ENCODE assay signal across 20 mouse cellular contexts in the genomic region with DNA sequence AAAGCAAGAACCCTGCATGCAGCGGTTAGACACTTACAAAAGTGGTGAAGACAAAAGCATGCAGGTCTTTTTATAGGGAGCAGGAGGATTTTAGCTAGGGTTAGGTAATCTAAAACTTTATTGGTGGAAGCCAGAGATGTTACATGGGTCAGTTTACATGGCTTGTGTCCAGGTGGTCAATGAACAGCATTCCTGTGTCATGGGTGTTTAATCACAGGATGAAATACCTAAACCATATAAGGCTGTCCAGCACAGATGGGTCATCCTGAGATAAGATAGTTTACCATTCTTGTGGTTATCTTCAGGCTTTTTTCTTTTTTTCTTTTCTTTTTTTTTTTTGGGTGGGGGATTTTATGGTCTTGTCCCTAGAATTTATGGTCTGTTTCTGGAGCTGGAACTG.
"Had no signal": no experiment of that assay in that cellular context is flagged by ENCODE, and none has a peak within 500 bp of the region (broad histone marks: within the 10 kb centered on the region; RNA-seq: fewer than 3 reads in every experiment).

No protein-coding gene starts in this region.

- H3K4me3 ChIP-seq: layer of hippocampus, adult 2 months; liver, embryonic 15.5 days; megakaryocyte, embryonic 14.5 days; midbrain, embryonic 10.5 days; midbrain, embryonic 13.5 days had no signal

- DNase-seq: kidney, adult 18-20 months; kidney, postnatal 25 days; layer of hippocampus, adult 9-11 months; lung, adult 18-20 months; right cerebral cortex, adult 18-20 months; right cerebral cortex, postnatal 14 days; right cerebral cortex, postnatal 4 days; thymus, adult 2 months; thymus, postnatal 14 days; thymus, postnatal 4 days had no signal

- H3K4me1 ChIP-seq: liver, embryonic 15.5 days; megakaryocyte, embryonic 14.5 days; midbrain, embryonic 10.5 days; midbrain, embryonic 13.5 days had no signal

- H3K4me2 ChIP-seq: liver, embryonic 11.5 days; liver, embryonic 15.5 days; midbrain, embryonic 13.5 days had no signal

- ATAC-seq: lung, postnatal 0 days; midbrain, embryonic 13.5 days; midbrain, embryonic 16.5 days had no signal

- H3K36me3 ChIP-seq: liver, embryonic 15.5 days; midbrain, embryonic 10.5 days; midbrain, embryonic 13.5 days had no signal

- H3K27me3 ChIP-seq: liver, embryonic 15.5 days; megakaryocyte, embryonic 14.5 days; midbrain, embryonic 13.5 days had no signal

- H3K9me3 ChIP-seq: liver, embryonic 15.5 days; megakaryocyte, embryonic 14.5 days; midbrain, embryonic 10.5 days; midbrain, embryonic 13.5 days had no signal

- H3K27ac ChIP-seq: kidney, postnatal 0 days; layer of hippocampus, adult 2 months; liver, embryonic 15.5 days; midbrain, embryonic 10.5 days; midbrain, embryonic 13.5 days; stomach, postnatal 0 days had no signal

- H3K9ac ChIP-seq: liver, embryonic 15.5 days; midbrain, embryonic 13.5 days had no signal
